Mouse (Mus musculus): ENCODE data around the gene Vmn2r37. TPM values are rescaled to one million over a fixed set of nuclear protein-coding genes. Genes with fewer than 3 reads are reported as not detected.

The Vmn2r37 gene
- polyA plus RNA-seq (2014; fragmentation: Illumina TruSeq; extraction: RNeasy Lipid Tissue Mini Kit (QIAGEN cat#74804); ENCODE audit: low read depth, low replicate concordance), result not detected

GRCm38 (mm10) chr7:9223553-9223952 is at the start of gene Vmn2r37:
Vmn2r37 (minus strand) TSS chr7:9223653.

Other genes starting within 250 kb of the Vmn2r37 start
- gene Vmn2r39, start 192.9 kb downstream of the Vmn2r37 start, polyA plus RNA-seq (2014; fragmentation: Illumina TruSeq; extraction: RNeasy Lipid Tissue Mini Kit (QIAGEN cat#74804); ENCODE audit: low read depth, low replicate concordance), result not detected
- gene Vmn2r38, start 125.8 kb downstream of the Vmn2r37 start, polyA plus RNA-seq (2014; fragmentation: Illumina TruSeq; extraction: RNeasy Lipid Tissue Mini Kit (QIAGEN cat#74804); ENCODE audit: low read depth, low replicate concordance), result not detected

Measured in adipose tissue, adult 10 weeks (tissue).